Mouse (Mus musculus) forebrain, embryonic 11.5 days (tissue): ENCODE results near the gene Adra2b. TPM values are rescaled to one million over a fixed set of nuclear protein-coding genes. Genes with fewer than 3 reads are reported as not detected.

ENCODE experiments used
- ATAC-seq: fragments of 200-750 bp; cut with Nextera tagmentation; replicated peaks from 2 replicates; pipeline ENCODE4 v1.8.0; 2017; ENCODE audit warnings: moderate TSS enrichment; ENCODE audit not compliant: low FRiP score
- DNase-seq: peaks from one replicate; pipeline ENCODE4 v3.0.0-alpha.2; 2017; ENCODE audit warnings: low spot score
- H3K27ac ChIP-seq: fragments of 300-500 bp; sonication (generic); 2 replicates; pipeline ENCODE4 v1.5.1; 2014; ENCODE audit warnings: low read depth, low read length
- H3K27me3 ChIP-seq: fragments of 300-500 bp; sonication (generic); 2 replicates; pipeline ENCODE4 v1.6.1; 2014; ENCODE audit warnings: mild to moderate bottlenecking, low read length, mixed read lengths; ENCODE audit not compliant: control insufficient read depth, insufficient read depth
- H3K36me3 ChIP-seq: fragments of 300-500 bp; sonication (generic); 2 replicates; pipeline ENCODE4 v1.6.1; 2014; ENCODE audit warnings: mild to moderate bottlenecking, low read length, moderate library complexity, mixed read lengths; ENCODE audit not compliant: control insufficient read depth, insufficient read depth
- H3K4me1 ChIP-seq: fragments of 300-500 bp; sonication (generic); replicated peaks from 2 replicates; pipeline ENCODE4 v1.6.1; 2014; ENCODE audit warnings: low read length, mixed read lengths; ENCODE audit not compliant: control insufficient read depth, insufficient read depth
- H3K4me2 ChIP-seq: fragments of 300-500 bp; sonication (generic); 2 replicates; pipeline ENCODE4 v1.6.1; 2014; ENCODE audit warnings: low read depth, mild to moderate bottlenecking, low read length, moderate library complexity, mixed read lengths; ENCODE audit not compliant: severe bottlenecking
- H3K4me3 ChIP-seq: fragments of 300-500 bp; sonication (generic); 2 replicates; pipeline ENCODE4 v1.5.1; 2014; ENCODE audit warnings: low read depth, low read length
- H3K9ac ChIP-seq: fragments of 300-500 bp; sonication (generic); 2 replicates; pipeline ENCODE4 v1.6.1; 2014; ENCODE audit warnings: low read length
- H3K9me3 ChIP-seq: fragments of 300-500 bp; sonication (generic); 2 replicates; pipeline ENCODE4 v1.6.1; 2016; ENCODE audit warnings: low read length, mixed read lengths; ENCODE audit not compliant: control insufficient read depth
- WGBS: fragments of 180-500 bp; shearing (Covaris S2); extraction: QIAGEN DNeasy Blood & Tissue Kit; methylation state at CpG from one replicate; pipeline ENCODE4 v1.1.7; 2014; 5-methylcytosine and 5-hydroxymethylcytosine counted together
- polyA plus RNA-seq: library from polyadenylated mRNA; unstranded; fragments of >200 nt; fragmentation: Nextera tagmentation; extraction: Ambion mirVana; gene quantifications from 2 replicates; pipeline ENCODE4 v1.2.1, GENCODE M21; 2014

Adra2b gene
- polyA plus RNA-seq, 1 experiment from 2014 or later: 3.4 TPM

GRCm38 (mm10) chr2:127416706-127417105 lies 53.7 kb downstream of the Adra2b start:
- H3K9me3 ChIP-seq: no peaks in the 10 kb centered on the region
- DNase-seq: no peak
- H3K4me2 ChIP-seq: no peak overlapping the region
- H3K27me3 ChIP-seq: no peaks in the 10 kb centered on the region
- H3K9ac ChIP-seq: no peak overlapping the region
- ATAC-seq: no peak
- 61% methylated on average over 3 of the region's 3 CpGs for WGBS
- H3K4me3 ChIP-seq: no peak overlapping the region
- H3K4me1 ChIP-seq: no peaks in the 10 kb centered on the region
- no peak overlapping the region for H3K27ac ChIP-seq
- H3K36me3 ChIP-seq: no peaks in the 10 kb centered on the region

Other genes with a start within 250 kb of the Adra2b start
- 130 and 132 TPM in 2 replicates for gene Ncaph, start 229.3 kb upstream of the Adra2b start, polyA plus RNA-seq
- gene Itpripl1, start 219.8 kb upstream of the Adra2b start, polyA plus RNA-seq: 22.5 and 23.5 TPM in 2 replicates
- gene 1810024B03Rik, start 154.9 kb upstream of the Adra2b start, polyA plus RNA-seq: 2.1 and 2.9 TPM in 2 replicates
- gene Snrnp200, start 154.8 kb upstream of the Adra2b start, polyA plus RNA-seq: 113 and 115 TPM in 2 replicates
- gene Ciao1, start 115.4 kb upstream of the Adra2b start, polyA plus RNA-seq: 46.3 and 55.6 TPM in 2 replicates
- gene Tmem127, start 115.3 kb upstream of the Adra2b start, polyA plus RNA-seq: 23.0 and 25.7 TPM in 2 replicates
- 95.0 and 102 TPM in 2 replicates for gene Stard7, start 93.0 kb upstream of the Adra2b start, polyA plus RNA-seq
- gene Dusp2, start 27.0 kb upstream of the Adra2b start, polyA plus RNA-seq: 3.9 and 5.2 TPM in 2 replicates
- gene Astl, start 24.6 kb upstream of the Adra2b start, polyA plus RNA-seq: not detected in 2 replicates
- 0.16 and 0.40 TPM in 2 replicates for gene Gpat2, start 62.0 kb downstream of the Adra2b start, polyA plus RNA-seq
- 25.8 and 26.0 TPM in 2 replicates for gene Fahd2a, start 81.4 kb downstream of the Adra2b start, polyA plus RNA-seq
- gene Kcnip3, start 158.9 kb downstream of the Adra2b start, polyA plus RNA-seq: 4.6 and 6.3 TPM in 2 replicates
- 0.48 and 0.63 TPM in 2 replicates for gene Prom2, start 178.3 kb downstream of the Adra2b start, polyA plus RNA-seq
- gene Zfp661, start 223.9 kb downstream of the Adra2b start, polyA plus RNA-seq: 7.2 and 8.9 TPM in 2 replicates
- gene Mrps5, start 224.0 kb downstream of the Adra2b start, polyA plus RNA-seq: 159 and 167 TPM in 2 replicates